Mouse (Mus musculus): ENCODE measurements around the gene Dock11.

- TF ChIP-seq MAX (IDR thresholded peaks at IDR 0.05) (no peak), CTCF (IDR thresholded peaks at IDR 0.05; ENCODE audit: control insufficient read depth, insufficient read depth, insufficient read length) (no peak), MYOG (IDR thresholded peaks at IDR 0.05; ENCODE audit: control insufficient read depth, extremely low read depth, insufficient read length) (no peak)
These were observed 142.5 kb downstream of the Dock11 start for GRCm38 (mm10) chrX:36031113-36031512.

All from C2C12 (cell line).